Mouse (Mus musculus): ENCODE data around the gene Magee2.
"Not testable (repeated sequence)": the region's sequence is repeated elsewhere in the genome, so short reads cannot be mapped to it uniquely, and the experiment has no call there.

DNA sequence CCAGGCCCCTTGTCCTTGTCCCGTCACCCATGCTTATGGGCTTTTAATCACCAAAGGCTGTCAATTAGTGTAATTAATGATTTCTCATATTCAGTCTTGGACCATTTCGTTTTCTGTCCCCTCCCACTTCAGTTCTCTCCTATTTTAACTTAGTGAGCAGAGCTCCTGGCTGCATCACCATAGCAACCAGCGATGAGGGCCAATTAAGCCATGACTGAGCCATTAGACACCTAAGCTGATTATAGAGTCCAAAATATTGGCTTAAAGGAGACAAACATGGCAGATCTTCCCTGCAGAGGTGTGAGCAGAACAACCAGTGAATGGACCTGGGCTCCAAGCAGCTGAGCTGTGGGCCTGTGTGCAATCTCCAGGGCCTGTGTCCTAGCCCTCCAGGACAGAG, 40.1 kb downstream of the Magee2 start:
- not testable (repeated sequence) for TF ChIP-seq CTCF (IDR thresholded peaks at IDR 0.05; ENCODE audit: borderline replicate concordance, control insufficient read depth, extremely low read depth, insufficient read depth, low read length, poor library complexity); POLR2A (IDR thresholded peaks at IDR 0.05; ENCODE audit: control insufficient read depth, extremely low read depth, insufficient read depth, low read length, poor library complexity)

All from thymus, adult 2 months (tissue).